ENCODE assay signal across 11 mouse cellular contexts in genomic region chr8:121792159-121792558, GRCm38 (mm10). TPM values are rescaled to one million over a fixed set of nuclear protein-coding genes. Genes with fewer than 3 reads are reported as not detected.
DNase-seq lines count a peak whose midpoint lies in the region; ATAC-seq and TF ChIP-seq lines count a peak whose summit lies in the region.
"Had no signal": no experiment of that assay in that cellular context is flagged by ENCODE, and none has a peak within 500 bp of the region (broad histone marks: within the 10 kb centered on the region; RNA-seq: fewer than 3 reads in every experiment).

No protein-coding gene starts in this region.

- ATAC-seq in kidney, postnatal 0 days (replicated peaks; ENCODE audit: low FRiP score, low read depth) = no peak
- peak; percentile 39; the same call in 1 of the 2 replicates for ATAC-seq in liver, embryonic 13.5 days (ENCODE audit: low read depth)
- ATAC-seq: forebrain, embryonic 14.5 days had no signal

- H3K36me3 ChIP-seq in kidney, postnatal 0 days (ENCODE audit: insufficient read depth, low read length) = peaks cover 16% of the 10 kb centered on the region; the same call in 1 of the 2 replicates
- peaks cover 22% of the 10 kb centered on the region for H3K36me3 ChIP-seq in liver, embryonic 13.5 days

- H3K9ac ChIP-seq in kidney, postnatal 0 days (ENCODE audit: low read depth, low read length) = no peak overlapping the region
- H3K9ac ChIP-seq in liver, embryonic 13.5 days = no peak overlapping the region

- H3K4me1 ChIP-seq in kidney, postnatal 0 days (replicated peaks; ENCODE audit: insufficient read depth, low read length) = no peaks in the 10 kb centered on the region
- H3K4me1 ChIP-seq in brown adipose tissue, adult 24 weeks (ENCODE audit: control insufficient read depth, insufficient read depth, insufficient read length, low read length) = 0 out of 2 replicates have a peak, but pooled peaks cover 2% of the 10 kb centered on the region
- H3K4me1 ChIP-seq in liver, embryonic 13.5 days (replicated peaks) = peaks cover 12% of the 10 kb centered on the region
- peaks cover 29% of the 10 kb centered on the region for H3K4me1 ChIP-seq in cerebellum, adult 2 months (ENCODE audit: control insufficient read depth, insufficient read depth, low read length)

- H3K4me3 ChIP-seq in kidney, postnatal 0 days (replicated peaks; ENCODE audit: low read depth, low read length) = no peak overlapping the region
- no peak overlapping the region for H3K4me3 ChIP-seq in brown adipose tissue, adult 24 weeks (ENCODE audit: insufficient read depth, low read depth, low read length)
- H3K4me3 ChIP-seq in liver, embryonic 13.5 days (replicated peaks) = no peak overlapping the region
- H3K4me3 ChIP-seq in cerebellum, adult 2 months (replicated peaks; ENCODE audit: insufficient read depth, low read depth, low read length) = no peak overlapping the region

- peak; percentile 16 for DNase-seq in kidney, postnatal 0 days (ENCODE audit: low spot score)
- no peak for DNase-seq in kidney, postnatal 4 days
- DNase-seq in liver, embryonic 13.5 days = no peak
- peak; percentile 65 to 71 for DNase-seq in lung, postnatal 4 days
- no peak for DNase-seq in embryo, embryonic 11 days
- no peak for DNase-seq in cerebellum, adult 9-10 months
- DNase-seq in cerebellum, adult 2 months = no peak
- DNase-seq: kidney, postnatal 10 days; right cerebral cortex, postnatal 14 days had no signal

- no peaks in the 10 kb centered on the region for H3K9me3 ChIP-seq in kidney, postnatal 0 days (replicated peaks; ENCODE audit: low read length)
- H3K9me3 ChIP-seq in liver, embryonic 13.5 days (replicated peaks) = no peaks in the 10 kb centered on the region

- H3K4me2 ChIP-seq in kidney, postnatal 0 days (ENCODE audit: low read length) = no peak overlapping the region
- no peak overlapping the region for H3K4me2 ChIP-seq in liver, embryonic 13.5 days

- H3K27ac ChIP-seq in kidney, postnatal 0 days = no peak overlapping the region
- peak overlapping the region; percentile 58; the same call in 1 of the 2 replicates for H3K27ac ChIP-seq in brown adipose tissue, adult 24 weeks (replicated peaks; ENCODE audit: low read depth, low read length)
- no peak overlapping the region; the same call in 1 of the 2 replicates for H3K27ac ChIP-seq in liver, embryonic 13.5 days
- no peak overlapping the region for H3K27ac ChIP-seq in cerebellum, adult 2 months (ENCODE audit: insufficient read depth, low read length)

- 71% methylated on average over 7 of the region's 7 CpGs for WGBS in kidney, postnatal 0 days
- 13% methylated on average over 7 of the region's 7 CpGs for WGBS in liver, embryonic 13.5 days (ENCODE audit: insufficient replicate concordance)
- WGBS in cerebellum, adult 2 months = 70% methylated on average over 7 of the region's 7 CpGs

- no peak for TF ChIP-seq POLR2A in cerebellum, adult 2 months (IDR thresholded peaks at IDR 0.05; ENCODE audit: borderline replicate concordance, insufficient read depth, low read length)

- no peak for TF ChIP-seq CTCF in kidney, postnatal 0 days (IDR thresholded peaks at IDR 0.05; ENCODE audit: low read depth)
- TF ChIP-seq CTCF in cerebellum, adult 2 months (IDR thresholded peaks at IDR 0.05; ENCODE audit: borderline replicate concordance, insufficient read depth, low read depth, low read length) = no peak

- H3K27me3 ChIP-seq in kidney, postnatal 0 days (ENCODE audit: insufficient read depth, low read length) = no peaks in the 10 kb centered on the region
- H3K27me3 ChIP-seq in liver, embryonic 13.5 days = no peaks in the 10 kb centered on the region
- no peaks in the 10 kb centered on the region for H3K27me3 ChIP-seq in cerebellum, adult 2 months (ENCODE audit: control insufficient read depth, insufficient read depth, low read length)

RNA-seq across cellular contexts. Expression of gene Klhdc4, which starts 37.2 kb away (rescaled TPM):
- polyA plus RNA-seq in kidney, postnatal 0 days (2015; fragmentation: Nextera tagmentation; extraction: Ambion mirVana) = 21.2 and 25.3 TPM in 2 replicates
- 10.5 and 11.4 TPM in 2 replicates for polyA plus RNA-seq in brown adipose tissue, adult 24 weeks (2012; ENCODE audit: insufficient read depth, insufficient read length, missing spikeins)
- 27.6 and 29.0 TPM in 2 replicates for polyA plus RNA-seq in liver, embryonic 13.5 days (2015; fragmentation: Nextera tagmentation; extraction: Ambion mirVana)
- 43.6 and 47.1 TPM in 2 replicates for polyA plus RNA-seq in cerebellum, adult 2 months (2012; rRNA removed)

Comparison
In these comparisons a context has a peak if more than half of its experiments do, and no peak if none do; other contexts are left out.
1. DNase-seq: peak in kidney, postnatal 0 days (single experiment) and lung, postnatal 4 days (2 of 2); none in kidney, postnatal 4 days (0 of 2), liver, embryonic 13.5 days (single experiment), embryo, embryonic 11 days (single experiment), cerebellum, adult 9-10 months (single experiment) and cerebellum, adult 2 months (0 of 2).